Mouse (Mus musculus): ENCODE measurements around the gene Adgrf5. TPM values are rescaled to one million over a fixed set of nuclear protein-coding genes. Genes with fewer than 3 reads are reported as not detected.
"Not testable (repeated sequence)": the region's sequence is repeated elsewhere in the genome, so short reads cannot be mapped to it uniquely, and the experiment has no call there.

Adgrf5 gene
- polyA plus RNA-seq, 1 experiment, result not detected

DNA sequence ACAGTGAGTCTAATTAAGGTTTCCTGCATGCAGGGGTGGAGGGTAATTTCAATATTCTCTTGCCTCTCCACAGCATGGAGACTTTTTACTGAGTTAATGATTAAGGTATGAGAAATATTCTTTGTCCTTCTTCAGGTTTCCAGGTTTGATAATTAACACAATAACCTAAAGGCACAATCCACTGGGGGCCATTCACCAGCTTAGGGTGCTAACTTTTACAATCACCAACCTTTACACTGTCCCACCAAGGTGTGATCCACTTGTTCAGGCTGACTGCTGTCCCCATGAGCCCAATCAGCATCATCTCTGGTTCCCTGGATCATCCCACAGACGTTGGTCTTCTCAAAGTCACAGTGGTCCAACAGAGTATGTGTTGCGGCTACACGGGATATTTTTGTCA lies 125.7 kb downstream of the Adgrf5 start:
- no peaks in the 10 kb centered on the region for H3K27me3 ChIP-seq (replicated peaks)
- no peaks in the 10 kb centered on the region for H3K4me1 ChIP-seq
- no peak overlapping the region for H3K4me3 ChIP-seq (replicated peaks)
- no peaks in the 10 kb centered on the region for H3K9me3 ChIP-seq
- H3K36me3 ChIP-seq (replicated peaks; ENCODE audit: low read length), result no peaks in the 10 kb centered on the region
- TF ChIP-seq FLI1 (IDR thresholded peaks at IDR 0.05; ENCODE audit: low read length) (no peak), GATA1 (IDR thresholded peaks at IDR 0.05; ENCODE audit: borderline replicate concordance, low read length) (no peak)

DNA sequence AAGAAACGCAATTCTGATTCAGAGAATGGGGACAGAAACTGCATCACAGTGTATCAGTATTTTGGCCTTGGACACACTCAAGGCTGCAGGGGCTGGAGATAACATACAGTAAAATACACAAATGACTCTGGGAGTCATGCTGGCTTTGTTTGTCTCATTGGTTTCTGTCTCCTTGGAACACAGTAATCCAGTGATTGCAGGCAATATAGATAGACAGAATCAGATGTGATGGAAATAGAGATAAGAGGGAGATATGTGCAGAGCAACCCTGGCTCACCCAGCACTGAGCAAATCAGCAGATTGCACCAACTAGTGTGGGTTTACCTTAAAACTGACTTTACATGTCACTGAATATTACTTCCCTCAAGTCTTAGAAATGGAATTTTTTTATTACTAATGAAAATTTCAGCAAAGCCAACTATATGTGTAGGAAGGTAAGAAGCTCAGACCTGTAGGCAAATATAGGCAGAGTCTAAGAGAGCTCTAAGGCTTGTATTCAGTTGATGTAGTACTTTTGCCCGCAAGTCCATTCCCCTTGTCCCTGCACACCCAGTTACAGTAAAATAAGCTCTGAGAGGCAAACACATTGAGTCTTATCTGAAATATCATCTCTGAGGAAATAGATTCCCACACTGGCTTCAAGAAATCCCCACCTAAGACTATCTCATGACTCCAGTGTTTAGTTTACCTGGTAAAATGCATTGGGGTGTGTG lies 128.3 kb downstream of the Adgrf5 start:
- no peaks in the 10 kb centered on the region for H3K36me3 ChIP-seq (replicated peaks; ENCODE audit: low read length)
- no peaks in the 10 kb centered on the region for H3K4me1 ChIP-seq
- no peak for TF ChIP-seq FLI1 (IDR thresholded peaks at IDR 0.05; ENCODE audit: low read length)
- no peaks in the 10 kb centered on the region for H3K9me3 ChIP-seq
- H3K27me3 ChIP-seq (replicated peaks), result no peaks in the 10 kb centered on the region
- H3K4me3 ChIP-seq (replicated peaks), result no peak overlapping the region

DNA sequence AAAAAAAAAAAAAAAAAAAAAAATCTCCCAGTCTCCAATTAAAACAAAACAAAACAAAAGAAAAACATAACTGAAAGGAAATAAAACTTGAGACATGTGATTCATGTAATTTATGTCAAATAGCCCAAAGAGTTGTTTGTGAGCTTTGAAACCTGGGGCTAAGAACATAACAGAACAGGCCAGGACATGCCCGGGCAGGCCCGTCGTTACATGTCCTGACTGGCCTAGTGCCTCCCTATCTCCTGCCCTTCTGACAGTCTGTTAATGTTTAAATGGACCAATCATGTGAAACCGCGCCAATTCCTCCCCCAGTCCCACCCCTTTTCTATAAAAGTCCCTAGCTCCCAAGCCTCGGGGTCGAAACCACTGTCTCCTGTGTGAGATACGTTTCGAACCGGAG lies 130.1 kb downstream of the Adgrf5 start:
- not testable (repeated sequence) for H3K9me3 ChIP-seq; H3K27me3 ChIP-seq (replicated peaks); H3K4me3 ChIP-seq (replicated peaks); H3K4me1 ChIP-seq; H3K36me3 ChIP-seq (replicated peaks; ENCODE audit: low read length)

DNA sequence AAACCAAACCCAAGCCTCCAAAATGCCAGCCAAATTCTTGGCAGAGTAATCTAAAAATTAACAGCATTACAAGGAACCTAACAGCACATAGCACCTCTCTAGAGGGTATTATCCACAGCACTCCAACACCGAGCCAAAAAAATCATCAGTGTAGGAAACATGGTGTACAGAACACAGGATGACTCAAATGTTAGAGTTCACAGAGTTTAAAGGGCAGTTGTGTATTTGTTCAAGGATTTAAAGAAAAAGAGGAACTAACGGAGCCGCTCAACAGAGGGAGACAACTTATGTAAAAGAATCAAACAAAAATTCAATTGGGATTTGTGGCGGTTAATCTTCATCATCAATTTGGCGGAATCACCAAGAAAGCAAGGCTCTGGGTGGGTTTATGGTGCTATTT lies 135.3 kb downstream of the Adgrf5 start:
- Histone ChIP-seq H3K36me3 (replicated peaks; ENCODE audit: low read length) (no peaks in the 10 kb centered on the region), H3K4me3 (replicated peaks) (no peak overlapping the region), H3K4me1 (no peaks in the 10 kb centered on the region), H3K9me3 (no peaks in the 10 kb centered on the region), H3K27me3 (replicated peaks) (no peaks in the 10 kb centered on the region)
- no peak for TF ChIP-seq FLI1 (IDR thresholded peaks at IDR 0.05; ENCODE audit: low read length)
- no peak for TF ChIP-seq GATA1 (IDR thresholded peaks at IDR 0.05; ENCODE audit: borderline replicate concordance, low read length)

DNA sequence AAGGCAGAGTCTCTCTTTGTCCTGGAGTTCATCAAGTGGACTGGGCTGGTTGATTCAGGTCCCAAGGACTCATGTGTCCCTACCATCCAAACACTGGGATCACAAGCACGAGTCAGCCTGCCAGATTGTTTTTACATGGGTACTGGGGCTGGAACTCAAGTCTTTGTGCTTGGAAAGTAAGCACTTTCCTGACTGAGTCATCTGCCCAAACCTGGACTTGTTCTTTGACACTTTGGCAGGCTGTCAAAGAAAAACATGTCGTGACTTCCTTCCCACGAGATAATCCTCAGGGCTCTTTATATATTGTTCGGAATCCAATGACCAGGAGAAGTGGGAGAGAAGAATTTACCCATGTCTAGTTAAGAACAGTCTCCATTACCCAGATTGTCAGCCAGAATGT lies 137.3 kb downstream of the Adgrf5 start:
- no peak for TF ChIP-seq FLI1 (IDR thresholded peaks at IDR 0.05; ENCODE audit: low read length)
- Histone ChIP-seq H3K4me3 (replicated peaks) (no peak overlapping the region), H3K9me3 (no peaks in the 10 kb centered on the region), H3K27me3 (replicated peaks) (no peaks in the 10 kb centered on the region), H3K36me3 (replicated peaks; ENCODE audit: low read length) (no peaks in the 10 kb centered on the region), H3K4me1 (no peaks in the 10 kb centered on the region)

DNA sequence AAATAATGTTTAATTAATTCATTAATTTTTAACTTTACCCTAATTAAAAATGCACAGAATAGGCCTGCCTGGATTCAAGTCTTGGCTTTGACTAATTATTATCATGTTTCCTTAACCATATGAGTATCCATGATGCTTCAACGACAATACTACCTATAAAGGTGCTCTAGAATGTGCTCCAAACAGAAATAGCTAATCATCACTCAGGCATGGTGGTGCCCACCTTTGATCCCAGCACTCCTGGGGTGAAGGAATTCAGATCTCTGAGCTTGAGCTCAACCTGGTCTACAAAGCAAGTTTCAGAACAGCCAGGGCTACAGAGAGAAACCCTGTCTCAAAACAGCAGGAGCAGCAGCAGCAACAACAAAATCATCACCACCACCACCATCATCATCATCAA lies 140.3 kb downstream of the Adgrf5 start:
- no peaks in the 10 kb centered on the region for H3K4me1 ChIP-seq
- no peak for TF ChIP-seq GATA1 (IDR thresholded peaks at IDR 0.05; ENCODE audit: borderline replicate concordance, low read length)
- no peak for TF ChIP-seq FLI1 (IDR thresholded peaks at IDR 0.05; ENCODE audit: low read length)
- H3K36me3 ChIP-seq (replicated peaks; ENCODE audit: low read length), result no peaks in the 10 kb centered on the region
- no peak overlapping the region for H3K4me3 ChIP-seq (replicated peaks)
- no peaks in the 10 kb centered on the region for H3K9me3 ChIP-seq
- no peaks in the 10 kb centered on the region for H3K27me3 ChIP-seq (replicated peaks)

DNA sequence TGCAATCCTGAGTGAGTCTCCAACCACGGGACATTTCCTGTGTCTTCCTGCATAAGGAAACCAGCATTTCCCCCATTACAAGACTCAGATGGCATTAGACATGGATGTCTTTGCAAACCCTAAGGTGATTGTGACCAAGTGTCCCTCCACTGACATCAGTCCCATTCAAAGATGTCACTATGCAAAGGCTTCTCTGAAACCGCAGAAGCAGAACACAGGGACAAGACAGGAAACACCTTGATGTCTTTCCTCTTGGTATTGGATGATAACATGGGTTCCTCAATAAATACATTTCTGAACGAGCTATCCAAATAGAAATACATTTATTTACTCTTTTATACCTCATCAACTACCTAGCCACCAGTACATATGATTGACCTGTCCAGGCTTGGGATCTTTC lies 141.0 kb downstream of the Adgrf5 start:
- H3K9me3 ChIP-seq, result no peaks in the 10 kb centered on the region
- no peak overlapping the region for H3K4me3 ChIP-seq (replicated peaks)
- TF ChIP-seq FLI1 (IDR thresholded peaks at IDR 0.05; ENCODE audit: low read length) (no peak), GATA1 (IDR thresholded peaks at IDR 0.05; ENCODE audit: borderline replicate concordance, low read length) (no peak)
- H3K4me1 ChIP-seq, result no peaks in the 10 kb centered on the region
- no peaks in the 10 kb centered on the region for H3K27me3 ChIP-seq (replicated peaks)
- no peaks in the 10 kb centered on the region for H3K36me3 ChIP-seq (replicated peaks; ENCODE audit: low read length)

DNA sequence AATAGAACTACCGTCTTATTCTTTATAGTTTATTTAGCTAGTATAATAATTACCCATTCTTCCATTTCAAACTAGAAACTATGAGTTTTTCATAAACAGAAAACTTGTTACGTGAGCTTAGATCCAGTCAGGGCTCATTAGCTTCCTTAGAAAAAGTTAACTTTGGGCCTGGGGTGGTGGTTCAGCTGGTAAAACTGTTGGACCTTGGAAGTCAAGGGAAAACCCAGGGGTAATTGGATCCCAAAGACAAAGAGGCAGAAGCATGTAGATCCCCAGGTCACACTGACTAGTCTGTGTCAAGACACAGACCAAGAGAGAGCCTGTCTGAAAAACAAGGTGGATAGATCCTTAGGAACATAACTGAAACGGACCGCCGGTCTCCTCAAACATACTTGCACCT lies 141.4 kb downstream of the Adgrf5 start:
- H3K4me1 ChIP-seq, result no peaks in the 10 kb centered on the region
- TF ChIP-seq FLI1 (IDR thresholded peaks at IDR 0.05; ENCODE audit: low read length) (no peak), GATA1 (IDR thresholded peaks at IDR 0.05; ENCODE audit: borderline replicate concordance, low read length) (no peak)
- no peaks in the 10 kb centered on the region for H3K27me3 ChIP-seq (replicated peaks)
- H3K36me3 ChIP-seq (replicated peaks; ENCODE audit: low read length), result no peaks in the 10 kb centered on the region
- no peak overlapping the region for H3K4me3 ChIP-seq (replicated peaks)
- H3K9me3 ChIP-seq, result no peaks in the 10 kb centered on the region

DNA sequence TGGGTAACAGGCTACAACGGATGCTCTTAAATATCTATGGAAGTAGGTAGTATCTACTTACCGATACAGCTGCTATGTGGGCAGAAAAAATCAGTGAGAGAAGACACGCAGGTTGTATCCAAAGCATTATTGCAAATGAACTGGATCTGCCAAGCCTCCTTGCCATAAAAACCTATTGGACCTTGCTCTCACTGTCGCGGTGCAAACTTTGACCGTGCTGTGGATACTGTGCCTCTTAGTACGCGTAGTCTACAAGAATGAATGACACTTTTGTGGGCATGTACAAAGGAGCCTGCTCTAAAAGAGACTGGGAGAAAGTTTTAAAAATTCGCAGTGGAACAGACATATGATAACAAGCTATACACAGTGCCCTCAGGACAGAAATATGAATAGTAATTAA lies 142.3 kb downstream of the Adgrf5 start, which contains the start of gene Mep1a:
Gene Mep1a, minus strand, starts transcription at position 221 of the 400 bp plus-strand sequence.
- H3K4me3 ChIP-seq (replicated peaks), result no peak within 1 kb of the TSS
- no peaks in the 10 kb centered on the region for H3K9me3 ChIP-seq
- H3K27me3 ChIP-seq (replicated peaks), result no peaks in the 10 kb centered on the region
- TF ChIP-seq FLI1 (IDR thresholded peaks at IDR 0.05; ENCODE audit: low read length) (no peak), GATA1 (IDR thresholded peaks at IDR 0.05; ENCODE audit: borderline replicate concordance, low read length) (no peak)
- H3K4me1 ChIP-seq, result no peaks in the 10 kb centered on the region
- H3K36me3 ChIP-seq (replicated peaks; ENCODE audit: low read length), result no peaks in the 10 kb centered on the region

DNA sequence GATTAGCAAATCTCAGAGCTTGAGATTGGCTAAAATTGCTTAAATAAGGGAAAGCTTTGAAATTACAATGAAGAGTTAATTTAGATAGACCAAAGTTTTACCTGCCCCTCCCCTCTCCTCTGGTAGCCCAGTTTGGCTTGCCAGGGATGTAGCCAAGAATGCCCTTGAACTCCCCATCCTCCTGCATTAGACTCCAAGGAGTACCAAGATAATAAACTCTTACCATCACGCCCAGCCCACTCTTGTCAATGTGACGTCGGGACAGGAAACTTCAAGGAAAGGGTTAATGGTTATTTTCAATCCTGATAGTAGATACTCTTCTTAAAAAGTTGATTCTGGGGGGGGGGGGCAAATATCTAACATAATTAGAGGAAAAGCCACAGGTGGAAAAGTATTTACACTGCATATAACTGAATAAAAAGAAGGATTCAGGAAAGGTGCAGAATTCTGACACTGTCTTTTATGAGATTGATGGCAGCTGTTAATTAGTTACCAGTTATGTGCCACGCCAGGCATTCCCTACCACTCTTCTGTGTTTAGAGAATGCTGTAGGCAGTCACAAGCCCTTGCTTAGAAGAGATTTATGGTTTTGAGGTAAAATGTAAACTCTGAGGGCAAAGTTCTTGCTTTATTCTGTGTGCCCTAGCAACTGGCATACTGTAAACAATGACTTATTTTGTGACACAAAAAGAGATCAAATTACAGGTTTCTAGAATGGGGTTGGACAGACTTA lies 143.8 kb downstream of the Adgrf5 start:
- Histone ChIP-seq H3K4me1 (no peaks in the 10 kb centered on the region), H3K27me3 (replicated peaks) (no peaks in the 10 kb centered on the region), H3K36me3 (replicated peaks; ENCODE audit: low read length) (no peaks in the 10 kb centered on the region), H3K9me3 (no peaks in the 10 kb centered on the region), H3K4me3 (replicated peaks) (no peak overlapping the region)
- TF ChIP-seq GATA1 (IDR thresholded peaks at IDR 0.05; ENCODE audit: borderline replicate concordance, low read length), result no peak
- no peak for TF ChIP-seq FLI1 (IDR thresholded peaks at IDR 0.05; ENCODE audit: low read length)

All from megakaryocyte, embryonic 14.5 days (primary cell).